Mouse (Mus musculus) CH12.LX (cell line): ENCODE measurements around the gene Ern1.

Experiments
- HCFC1 ChIP-seq: IDR thresholded peaks from 2 replicates; pipeline ENCODE4 v1.6.1; 2012; ENCODE audit warnings: low read depth, mild to moderate bottlenecking, inconsistent platforms, low read length, improper control_type of control experiment
- MAZ ChIP-seq: IDR thresholded peaks from 2 replicates; pipeline ENCODE4 v1.6.1; 2012; ENCODE audit warnings: low read depth, mild to moderate bottlenecking, inconsistent platforms, low read length, improper control_type of control experiment, moderate library complexity
- RCOR1 ChIP-seq: conservative IDR thresholded peaks from 2 replicates; pipeline ENCODE4 v1.6.1; 2012; ENCODE audit warnings: low read depth, mild to moderate bottlenecking, inconsistent platforms, low read length, improper control_type of control experiment
- SMC3 ChIP-seq: IDR thresholded peaks from 2 replicates; pipeline ENCODE4 v1.6.1; 2011; ENCODE audit warnings: low read depth, low read length, improper control_type of control experiment
- UBTF ChIP-seq: IDR thresholded peaks from 2 replicates; pipeline ENCODE4 v1.6.1; 2012; ENCODE audit warnings: low read depth, mild to moderate bottlenecking, inconsistent platforms, low read length, improper control_type of control experiment, moderate library complexity
- USF1 ChIP-seq: IDR thresholded peaks from 2 replicates; pipeline ENCODE4 v1.6.1; 2014; ENCODE audit warnings: low read depth, mild to moderate bottlenecking, inconsistent platforms, low read length, improper control_type of control experiment
- ZMIZ1 ChIP-seq: IDR thresholded peaks from 2 replicates; pipeline ENCODE4 v1.6.1; 2012; ENCODE audit warnings: low read depth, mild to moderate bottlenecking, inconsistent platforms, low read length, improper control_type of control experiment

- no peak for TF ChIP-seq SMC3
- TF ChIP-seq ZMIZ1 = no peak
- no peak for TF ChIP-seq USF1
- no peak for TF ChIP-seq MAZ
- no peak for TF ChIP-seq HCFC1
- TF ChIP-seq UBTF = no peak
- TF ChIP-seq RCOR1 = no peak
Observed at GRCm38 (mm10) chr11:106365366-106365765, 122.3 kb downstream of the Ern1 start, which contains the start of gene Prr29.
